Mouse (Mus musculus) midbrain, postnatal 0 days (tissue): ENCODE measurements at regions not wholly inside any gene's neighbourhood (a gene's known extent, or its start where the extent isn't known, plus 50 kb on each side); places are given as distances from the start of the nearest gene placed in this dataset.
A peak's percentile ranks its signal among the peaks of the same experiment; 100 is the strongest.

ENCODE experiments used
- ATAC-seq: fragments of 200-750 bp; cut with Nextera tagmentation; 2 replicates; pipeline ENCODE4 v1.8.0; 2017; ENCODE audit warnings: moderate number of reproducible peaks, mild to moderate bottlenecking, moderate TSS enrichment, moderate library complexity; ENCODE audit not compliant: low FRiP score
- DNase-seq: peaks from one replicate; pipeline ENCODE4 v3.0.0-alpha.2; 2015; ENCODE audit warnings: low spot score
- H3K27ac ChIP-seq: fragments of 300-500 bp; sonication (generic); 2 replicates; pipeline ENCODE4 v1.5.1; 2014; ENCODE audit warnings: low read depth, mild to moderate bottlenecking, low read length, mixed read lengths
- H3K27me3 ChIP-seq: fragments of 300-500 bp; sonication (generic); 2 replicates; pipeline ENCODE4 v1.6.1; 2014; ENCODE audit warnings: low read length, control low read depth, mixed read lengths; ENCODE audit not compliant: insufficient read depth
- H3K36me3 ChIP-seq: fragments of 300-500 bp; sonication (generic); 2 replicates; pipeline ENCODE4 v1.6.1; 2014; ENCODE audit warnings: low read length, control low read depth, mixed read lengths; ENCODE audit not compliant: insufficient read depth
- H3K4me1 ChIP-seq: fragments of 300-500 bp; sonication (generic); 2 replicates; pipeline ENCODE4 v1.6.1; 2014; ENCODE audit warnings: mild to moderate bottlenecking, control low read depth, antibody characterized with exemption, low read length, mixed read lengths; ENCODE audit not compliant: insufficient read depth
- H3K4me2 ChIP-seq: fragments of 300-500 bp; sonication (generic); 2 replicates; pipeline ENCODE4 v1.6.1; 2014; ENCODE audit warnings: low read depth, mild to moderate bottlenecking, low read length, mixed read lengths; ENCODE audit not compliant: poor library complexity, severe bottlenecking
- H3K4me3 ChIP-seq: fragments of 300-500 bp; sonication (generic); 2 replicates; pipeline ENCODE4 v1.5.1; 2014; ENCODE audit warnings: low read depth, mild to moderate bottlenecking, low read length, moderate library complexity
- H3K9ac ChIP-seq: fragments of 300-500 bp; sonication (generic); replicated peaks from 2 replicates; pipeline ENCODE4 v1.6.1; 2014; ENCODE audit warnings: mild to moderate bottlenecking, low read length, moderate library complexity, mixed read lengths; ENCODE audit not compliant: poor library complexity, severe bottlenecking
- H3K9me3 ChIP-seq: fragments of 300-500 bp; sonication (generic); 2 replicates; pipeline ENCODE4 v1.6.1; 2016; ENCODE audit warnings: low read length, control low read depth
- CTCF ChIP-seq: IDR thresholded peaks from 2 replicates; pipeline ENCODE4 v1.5.1; 2016; ENCODE audit warnings: antibody characterized with exemption, mild to moderate bottlenecking
- WGBS: fragments of 180-500 bp; shearing (Covaris S2); extraction: QIAGEN DNeasy Blood & Tissue Kit; methylation state at CpG from one replicate; pipeline ENCODE4 v1.1.7; 2014; 5-methylcytosine and 5-hydroxymethylcytosine counted together

DNA sequence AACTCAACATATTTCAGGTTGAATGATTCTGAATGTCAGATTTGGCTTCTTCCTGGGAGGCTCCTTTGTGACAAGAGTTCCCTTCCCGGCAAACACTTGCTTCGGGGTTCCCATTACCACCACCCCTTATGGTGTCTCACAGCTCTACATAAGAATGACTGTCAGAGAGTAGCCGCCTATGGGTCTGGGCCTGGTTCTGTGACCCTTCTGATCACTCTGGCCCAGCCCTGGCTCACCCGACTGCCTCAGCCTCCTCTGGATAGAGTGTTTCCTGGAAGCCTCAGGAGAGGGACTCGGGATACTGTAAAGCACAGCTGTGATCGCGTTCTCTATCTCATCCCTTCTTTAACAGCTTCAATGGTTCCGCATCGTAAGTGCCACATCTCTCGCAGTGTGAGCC, 363.0 kb upstream of the Cdh11 start:
- DNase-seq = no peak
- no peaks in the 10 kb centered on the region for H3K9me3 ChIP-seq
- no peaks in the 10 kb centered on the region for H3K4me1 ChIP-seq
- no peak for TF ChIP-seq CTCF
- WGBS = 44% methylated on average over 10 of the region's 10 CpGs
- no peak overlapping the region for H3K4me2 ChIP-seq
- H3K4me3 ChIP-seq = no peak overlapping the region
- no peaks in the 10 kb centered on the region for H3K27me3 ChIP-seq
- no peaks in the 10 kb centered on the region for H3K36me3 ChIP-seq
- H3K27ac ChIP-seq = no peak overlapping the region
- no peak overlapping the region for H3K9ac ChIP-seq
- ATAC-seq = no peak

GRCm38 (mm10) chr8:103166623-103167316, 381.3 kb upstream of the Cdh11 start:
- TF ChIP-seq CTCF = no peak
- Histone ChIP-seq H3K36me3 (no peaks in the 10 kb centered on the region), H3K9me3 (no peaks in the 10 kb centered on the region), H3K4me3 (no peak overlapping the region), H3K27me3 (no peaks in the 10 kb centered on the region), H3K4me1 (no peaks in the 10 kb centered on the region), H3K27ac (no peak overlapping the region), H3K4me2 (no peak overlapping the region), H3K9ac (no peak overlapping the region)
- ATAC-seq (no peak), DNase-seq (peak; percentile 41)
- 54% methylated on average over 7 of the region's 7 CpGs for WGBS

- Histone ChIP-seq H3K4me2 (no peak overlapping the region), H3K36me3 (no peaks in the 10 kb centered on the region), H3K9me3 (no peaks in the 10 kb centered on the region), H3K9ac (no peak overlapping the region), H3K4me3 (no peak overlapping the region), H3K27me3 (no peaks in the 10 kb centered on the region), H3K4me1 (no peaks in the 10 kb centered on the region), H3K27ac (no peak overlapping the region)
- no peak for TF ChIP-seq CTCF
- WGBS = 81% methylated on average over 3 of the region's 3 CpGs
- ATAC-seq (no peak), DNase-seq (no peak)
Measured at GRCm38 (mm10) chr8:103173313-103173712, 387.9 kb upstream of the Cdh11 start.

DNA sequence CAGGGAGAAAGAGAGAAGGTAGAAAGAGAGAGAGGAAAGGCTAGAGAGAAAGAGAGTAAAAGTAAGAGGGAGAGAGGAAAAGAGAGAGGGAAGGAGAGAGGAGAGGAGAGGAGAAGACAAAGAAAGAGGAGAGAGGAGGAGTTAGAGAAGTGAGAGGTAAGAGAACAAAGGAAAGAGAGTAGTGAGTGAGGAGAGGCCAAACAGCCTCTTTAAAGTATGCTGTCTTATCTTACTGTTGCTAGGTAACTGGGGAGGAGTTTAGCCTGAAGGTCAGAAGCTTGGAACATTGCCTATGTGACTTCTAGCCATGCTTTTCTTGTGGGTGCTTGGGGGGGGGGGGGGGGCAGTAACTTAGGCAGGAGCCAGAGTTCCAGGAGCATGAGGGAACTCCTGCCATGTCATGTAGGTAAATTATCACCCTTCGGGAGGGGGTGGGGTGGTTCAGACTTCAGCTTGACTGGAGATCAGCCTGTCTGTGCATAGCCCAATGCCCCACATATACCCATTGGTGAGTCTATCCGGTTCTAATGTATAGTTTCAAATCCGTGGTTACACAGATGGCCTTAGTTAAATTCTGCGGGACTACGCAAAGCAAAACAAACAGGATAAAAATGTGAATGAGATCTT, 388.5 kb upstream of the Cdh11 start:
- no peak for TF ChIP-seq CTCF
- Histone ChIP-seq H3K9me3 (no peaks in the 10 kb centered on the region), H3K27ac (no peak overlapping the region), H3K4me1 (no peaks in the 10 kb centered on the region), H3K36me3 (no peaks in the 10 kb centered on the region), H3K4me2 (no peak overlapping the region), H3K4me3 (no peak overlapping the region), H3K27me3 (no peaks in the 10 kb centered on the region), H3K9ac (no peak overlapping the region)
- ATAC-seq = no peak
- no peak for DNase-seq
- WGBS = 80% methylated on average over 5 of the region's 5 CpGs

DNA sequence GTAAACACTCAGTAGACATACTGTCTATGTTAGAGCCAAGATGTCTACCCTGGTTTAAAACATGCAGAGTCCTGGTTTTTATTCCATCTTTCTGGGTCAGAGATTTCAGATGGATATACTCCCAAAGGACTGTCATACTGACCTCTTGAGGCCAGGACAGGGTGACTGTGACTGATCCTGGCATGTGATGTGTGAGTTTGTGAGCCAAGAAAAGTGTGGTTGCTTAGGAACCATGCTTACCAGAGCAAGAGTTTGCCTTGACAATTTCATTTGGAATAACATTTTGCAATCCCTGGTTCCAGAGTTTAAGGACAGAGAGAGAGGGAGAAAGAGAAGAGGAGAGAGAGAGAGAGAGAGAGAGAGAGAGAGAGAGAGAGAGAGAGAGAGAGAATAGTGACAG, 395.2 kb upstream of the Cdh11 start:
- no peaks in the 10 kb centered on the region for H3K27me3 ChIP-seq
- H3K4me2 ChIP-seq = no peak overlapping the region
- H3K27ac ChIP-seq = no peak overlapping the region
- H3K9ac ChIP-seq = no peak overlapping the region
- no peak overlapping the region for H3K4me3 ChIP-seq
- H3K36me3 ChIP-seq = no peaks in the 10 kb centered on the region
- TF ChIP-seq CTCF = no peak
- no peak for DNase-seq
- no peaks in the 10 kb centered on the region for H3K4me1 ChIP-seq
- no peaks in the 10 kb centered on the region for H3K9me3 ChIP-seq
- no peak for ATAC-seq

- Histone ChIP-seq H3K4me1 (peaks cover 2% of the 10 kb centered on the region; the same call in 1 of the 2 replicates), H3K9me3 (no peaks in the 10 kb centered on the region), H3K36me3 (no peaks in the 10 kb centered on the region), H3K4me3 (no peak overlapping the region), H3K4me2 (no peak overlapping the region), H3K9ac (no peak overlapping the region), H3K27me3 (no peaks in the 10 kb centered on the region), H3K27ac (no peak overlapping the region)
- ATAC-seq (no peak), DNase-seq (peak; percentile 33)
- no peak for TF ChIP-seq CTCF
- WGBS = 48% methylated on average over 8 of the region's 8 CpGs
Measured at GRCm38 (mm10) chr8:103188720-103189498, 403.5 kb upstream of the Cdh11 start.
